Mouse (Mus musculus) MEL (cell line): ENCODE measurements around the gene Msl1. TPM values are rescaled to one million over a fixed set of nuclear protein-coding genes. Genes with fewer than 3 reads are reported as not detected.
A peak's percentile ranks its signal among the peaks of the same experiment; 100 is the strongest.

Experiments used
- DNase-seq: peaks from one replicate; pipeline ENCODE4 v3.0.0; 2011; ENCODE audit warnings: low read depth, low spot score
- H3K27ac ChIP-seq: 2 replicates; pipeline ENCODE4 v1.5.1; 2012; ENCODE audit warnings: low read depth, mild to moderate bottlenecking, control low read depth, low read length, moderate library complexity; ENCODE audit not compliant: control insufficient read depth
- H3K27me3 ChIP-seq, 2 experiments: fragments of 150-350 bp in 1 of 2; sonication (generic) in 1 of 2; 2 replicates each; pipeline ENCODE4 v1.6.1; 2012; ENCODE audit warnings: low read length in 2 of 2, mild to moderate bottlenecking in 2 of 2, improper control_type of control experiment in 1 of 2, moderate library complexity in 1 of 2; ENCODE audit not compliant: insufficient read depth in 2 of 2, control insufficient read depth in 1 of 2
- H3K36me3 ChIP-seq, 2 experiments: 2 replicates each; pipeline ENCODE4 v1.6.1; 2012 to 2014; ENCODE audit warnings: low read length in 2 of 2, improper control_type of control experiment in 1 of 2, inconsistent platforms in 1 of 2, mild to moderate bottlenecking in 1 of 2; ENCODE audit not compliant: insufficient read depth in 2 of 2, control insufficient read depth in 1 of 2
- H3K4me1 ChIP-seq, 2 experiments: fragments of 150-350 bp in 1 of 2; sonication (generic) in 1 of 2; 2 replicates each; pipeline ENCODE4 v1.6.1; 2012; ENCODE audit warnings: low read length in 2 of 2, improper control_type of control experiment in 1 of 2, mild to moderate bottlenecking in 1 of 2; ENCODE audit not compliant: insufficient read depth in 2 of 2, control insufficient read depth in 1 of 2
- H3K4me3 ChIP-seq, 2 experiments: fragments of 150-350 bp in 1 of 2; sonication (generic) in 1 of 2; 2 replicates each; pipeline ENCODE4 v1.5.1; 2012; ENCODE audit warnings: low read depth in 2 of 2, low read length in 2 of 2, mild to moderate bottlenecking in 2 of 2, moderate library complexity in 2 of 2, control low read depth in 1 of 2, improper control_type of control experiment in 1 of 2; ENCODE audit not compliant: control insufficient read depth in 1 of 2, insufficient read depth in 1 of 2
- H3K79me2 ChIP-seq: 2 replicates; pipeline ENCODE4 v1.6.1; 2012; ENCODE audit warnings: mild to moderate bottlenecking, low read length, moderate library complexity; ENCODE audit not compliant: control insufficient read depth, poor library complexity, insufficient read depth
- H3K9ac ChIP-seq: 2 replicates; pipeline ENCODE4 v1.6.1; 2012; ENCODE audit warnings: low read depth, mild to moderate bottlenecking, control low read depth, low read length, moderate library complexity; ENCODE audit not compliant: control insufficient read depth, poor library complexity, severe bottlenecking
- H3K9me3 ChIP-seq: fragments of 150-350 bp; sonication (generic); replicated peaks from 2 replicates; pipeline ENCODE4 v1.6.1; 2012; ENCODE audit warnings: mild to moderate bottlenecking, low read length, improper control_type of control experiment, moderate library complexity; ENCODE audit not compliant: insufficient read depth
- BHLHE40 ChIP-seq: IDR thresholded peaks from 2 replicates; pipeline ENCODE4 v1.6.1; 2012; ENCODE audit warnings: low read depth, mild to moderate bottlenecking, inconsistent platforms, low read length, improper control_type of control experiment, borderline replicate concordance
- CHD1 ChIP-seq: IDR thresholded peaks from 2 replicates; pipeline ENCODE4 v1.6.1; 2012; ENCODE audit warnings: low read depth, mild to moderate bottlenecking, inconsistent platforms, low read length, improper control_type of control experiment
- E2F4 ChIP-seq: IDR thresholded peaks from 2 replicates; pipeline ENCODE4 v1.6.1; 2011; ENCODE audit warnings: low read depth, low read length, improper control_type of control experiment, borderline replicate concordance
- ELF1 ChIP-seq: IDR thresholded peaks from 2 replicates; pipeline ENCODE4 v1.6.1; 2014; ENCODE audit warnings: low read depth, mild to moderate bottlenecking, inconsistent platforms, low read length, improper control_type of control experiment, moderate library complexity
- EP300 ChIP-seq, 2 experiments: IDR thresholded peaks; 2 replicates each; pipeline ENCODE4 v1.6.1; 2011; ENCODE audit warnings: improper control_type of control experiment in 2 of 2, low read length in 2 of 2, low read depth in 1 of 2, mild to moderate bottlenecking in 1 of 2
- ETS1 ChIP-seq: IDR thresholded peaks from 2 replicates; pipeline ENCODE4 v1.6.1; 2012; ENCODE audit warnings: low read depth, mild to moderate bottlenecking, inconsistent platforms, low read length, improper control_type of control experiment, moderate library complexity
- GATA1 ChIP-seq: IDR thresholded peaks from 2 replicates; pipeline ENCODE4 v1.6.1; 2011; ENCODE audit warnings: low read depth, low read length, improper control_type of control experiment
- HCFC1 ChIP-seq: IDR thresholded peaks from 2 replicates; pipeline ENCODE4 v1.6.1; 2012; ENCODE audit warnings: low read depth, mild to moderate bottlenecking, inconsistent platforms, low read length, improper control_type of control experiment, moderate library complexity
- JUND ChIP-seq: IDR thresholded peaks from 2 replicates; pipeline ENCODE4 v1.6.1; 2011; ENCODE audit warnings: low read depth, mild to moderate bottlenecking, improper control_type of control experiment, low read length
- KAT2A ChIP-seq: conservative IDR thresholded peaks from 2 replicates; pipeline ENCODE4 v1.6.1; 2012; ENCODE audit warnings: low read depth, low read length, improper control_type of control experiment, inconsistent platforms
- MAFK ChIP-seq: IDR thresholded peaks from 2 replicates; pipeline ENCODE4 v1.6.1; 2011; ENCODE audit warnings: low read depth, mild to moderate bottlenecking, low read length, improper control_type of control experiment, borderline replicate concordance
- MAX ChIP-seq: IDR thresholded peaks from 2 replicates; pipeline ENCODE4 v1.6.1; 2011; ENCODE audit warnings: low read length, improper control_type of control experiment
- MAZ ChIP-seq: IDR thresholded peaks from 2 replicates; pipeline ENCODE4 v1.6.1; 2012; ENCODE audit warnings: low read depth, mild to moderate bottlenecking, inconsistent platforms, low read length, improper control_type of control experiment
- MYC ChIP-seq: IDR thresholded peaks from 2 replicates; pipeline ENCODE4 v1.6.1; 2011; ENCODE audit warnings: low read depth, mild to moderate bottlenecking, low read length, improper control_type of control experiment, moderate library complexity
- NELFE ChIP-seq: IDR thresholded peaks from 2 replicates; pipeline ENCODE4 v1.6.1; 2011; ENCODE audit warnings: low read depth, low read length, improper control_type of control experiment
- NRF1 ChIP-seq: IDR thresholded peaks from 2 replicates; pipeline ENCODE4 v1.6.1; 2014; ENCODE audit warnings: low read depth, mild to moderate bottlenecking, inconsistent platforms, low read length, improper control_type of control experiment, moderate library complexity; ENCODE audit not compliant: poor library complexity, insufficient read depth, severe bottlenecking
- POLR2A ChIP-seq, 2 experiments: IDR thresholded peaks; 2 replicates each; pipeline ENCODE4 v1.6.1; 2011 to 2012; ENCODE audit warnings: low read length in 2 of 2, mild to moderate bottlenecking in 2 of 2, control low read depth in 1 of 2, improper control_type of control experiment in 1 of 2, low read depth in 1 of 2, moderate library complexity in 1 of 2; ENCODE audit not compliant: control insufficient read depth in 1 of 2, insufficient read depth in 1 of 2, poor library complexity in 1 of 2
- POLR2AphosphoS2 ChIP-seq: IDR thresholded peaks from 2 replicates; pipeline ENCODE4 v1.6.1; 2011; ENCODE audit warnings: low read length, improper control_type of control experiment
- POLR2AphosphoS5 ChIP-seq: IDR thresholded peaks from 2 replicates; pipeline ENCODE4 v1.6.1; 2012; ENCODE audit warnings: low read depth, borderline replicate concordance, mild to moderate bottlenecking, inconsistent platforms, low read length, moderate library complexity, mixed read lengths
- RAD21 ChIP-seq: IDR thresholded peaks from 2 replicates; pipeline ENCODE4 v1.6.1; 2011; ENCODE audit warnings: mild to moderate bottlenecking, low read depth, low read length, improper control_type of control experiment
- RCOR1 ChIP-seq: IDR thresholded peaks from 2 replicates; pipeline ENCODE4 v1.6.1; 2012; ENCODE audit warnings: low read depth, mild to moderate bottlenecking, inconsistent platforms, low read length, improper control_type of control experiment
- SIN3A ChIP-seq: IDR thresholded peaks from 2 replicates; pipeline ENCODE4 v1.6.1; 2012; ENCODE audit warnings: low read length, improper control_type of control experiment, inconsistent platforms
- SMC3 ChIP-seq: IDR thresholded peaks from 2 replicates; pipeline ENCODE4 v1.6.1; 2011; ENCODE audit warnings: low read depth, low read length, improper control_type of control experiment
- TAL1 ChIP-seq: IDR thresholded peaks from 2 replicates; pipeline ENCODE4 v1.6.1; 2012; ENCODE audit warnings: mild to moderate bottlenecking, inconsistent platforms, low read length, moderate library complexity, mixed read lengths
- TBP ChIP-seq: IDR thresholded peaks from 2 replicates; pipeline ENCODE4 v1.8.0; 2011; ENCODE audit warnings: low read depth, low read length, improper control_type of control experiment
- TCF12 ChIP-seq: IDR thresholded peaks from 2 replicates; pipeline ENCODE4 v1.6.1; 2014; ENCODE audit warnings: low read depth, mild to moderate bottlenecking, inconsistent platforms, low read length, improper control_type of control experiment, moderate library complexity
- UBTF ChIP-seq: IDR thresholded peaks from 2 replicates; pipeline ENCODE4 v1.6.1; 2012; ENCODE audit warnings: low read depth, mild to moderate bottlenecking, inconsistent platforms, low read length, improper control_type of control experiment, moderate library complexity, borderline replicate concordance; ENCODE audit not compliant: insufficient read depth
- USF2 ChIP-seq, 2 experiments: IDR thresholded peaks; 2 replicates each; pipeline ENCODE4 v1.6.1; 2011 to 2012; ENCODE audit warnings: improper control_type of control experiment in 2 of 2, low read length in 2 of 2, borderline replicate concordance in 1 of 2, inconsistent platforms in 1 of 2, low read depth in 1 of 2, mild to moderate bottlenecking in 1 of 2; ENCODE audit not compliant: insufficient read depth in 1 of 2
- ZC3H11A ChIP-seq: IDR thresholded peaks from 2 replicates; pipeline ENCODE4 v1.6.1; 2012; ENCODE audit warnings: low read depth, mild to moderate bottlenecking, inconsistent platforms, low read length, improper control_type of control experiment
- ZKSCAN1 ChIP-seq: IDR thresholded peaks from 2 replicates; pipeline ENCODE4 v1.6.1; 2012; ENCODE audit warnings: low read depth, mild to moderate bottlenecking, inconsistent platforms, low read length, improper control_type of control experiment, moderate library complexity
- ZNF384 ChIP-seq: IDR thresholded peaks from 2 replicates; pipeline ENCODE4 v1.6.1; 2012; ENCODE audit warnings: low read depth, mild to moderate bottlenecking, inconsistent platforms, low read length, improper control_type of control experiment
- polyA plus RNA-seq, 2 experiments: library from polyadenylated mRNA; stranded (reverse) in 1 of 2; unstranded in 1 of 2; fragments of >175 nt in 1 of 2; fragments of >200 nt in 1 of 2; gene quantifications; 2 replicates each; pipeline versions ENCODE4 v1.2.1 to v1.2.4; 2012; ENCODE audit warnings: low replicate concordance in 2 of 2, low read depth in 1 of 2; ENCODE audit not compliant: insufficient read length in 2 of 2, insufficient read depth in 1 of 2, missing spikeins in 1 of 2
- total RNA-seq: library from RNA; depleted of rRNA; stranded (reverse); fragments of 300-350 nt; gene quantifications from 2 replicates; pipeline ENCODE4 v1.2.3, GENCODE M21; 2012

Gene Msl1
- total and polyA plus RNA-seq, 3 experiments = 37.1 to 49.4 TPM; not detected in 1

DNA sequence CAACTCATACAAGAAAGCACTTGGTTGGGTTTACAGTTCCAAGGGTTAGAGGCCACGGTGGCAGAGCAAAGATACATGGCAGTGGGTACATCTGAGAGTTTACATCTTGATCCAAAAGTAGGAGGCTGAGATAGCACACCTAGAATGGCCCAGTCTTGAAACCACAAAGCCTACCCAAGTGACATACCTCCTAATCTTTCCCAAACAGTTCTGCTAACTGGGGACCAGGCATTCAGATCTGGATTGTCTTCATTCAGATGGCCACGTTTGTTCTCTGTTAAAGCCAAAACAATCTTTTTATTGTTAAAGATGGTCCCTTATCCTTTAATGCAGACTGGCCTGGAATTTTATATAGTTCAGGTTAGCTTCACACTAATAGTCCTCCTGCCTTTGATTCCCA lies 32.6 kb downstream of the Msl1 start:
- Histone ChIP-seq H3K27me3 (no peaks in the 10 kb centered on the region), H3K4me1 (peaks cover 0 to 4% of the 10 kb centered on the region in 2 experiments; a peak in 3 of 4 replicates), H3K9me3 (no peaks in the 10 kb centered on the region), H3K4me3 (no peak overlapping the region), H3K79me2 (peaks cover 16% of the 10 kb centered on the region), H3K9ac (no peak overlapping the region), H3K36me3 (peaks cover 12 to 70% of the 10 kb centered on the region in 2 experiments), H3K27ac (peak overlapping the region; percentile 36; the same call in 1 of the 2 replicates)
- TF ChIP-seq MYC (no peak), GATA1 (no peak), ELF1 (no peak), MAX (no peak), SMC3 (no peak), TAL1 (peak; percentile 71), ZKSCAN1 (no peak), POLR2AphosphoS5 (no peak), TBP (no peak), MAZ (no peak), ETS1 (peak; percentile 55; the same call in 1 of the 2 replicates), NRF1 (no peak), NELFE (no peak), BHLHE40 (0 out of 2 replicates have a peak, but pooled peaks have one; percentile 20), HCFC1 (no peak), USF2 (IDR thresholded peaks at IDR 0.05; ENCODE audit: borderline replicate concordance in 1 of 2, insufficient read depth in 1 of 2, low read depth in 1 of 2, low read length in 2 of 2) (no peak), ZNF384 (no peak), EP300 (IDR thresholded peaks at IDR 0.05; ENCODE audit: low read depth in 1 of 2, low read length in 2 of 2) (peak; percentile 58 to 65), RCOR1 (peak; percentile 54; the same call in 1 of the 2 replicates), UBTF (no peak), KAT2A (no peak), JUND (no peak), TCF12 (peak; percentile 72; the same call in 1 of the 2 replicates), RAD21 (no peak), CHD1 (no peak), ZC3H11A (no peak), E2F4 (no peak), POLR2AphosphoS2 (no peak), MAFK (no peak), POLR2A (IDR thresholded peaks at IDR 0.05; ENCODE audit: control insufficient read depth in 1 of 2, insufficient read depth in 1 of 2, low read depth in 1 of 2, low read length in 2 of 2, poor library complexity in 1 of 2) (no peak), SIN3A (0 out of 2 replicates have a peak, but pooled peaks have one; percentile 29)
- peak; percentile 64 for DNase-seq
